Mouse (Mus musculus): ENCODE measurements around the gene Fam186b.

DNA sequence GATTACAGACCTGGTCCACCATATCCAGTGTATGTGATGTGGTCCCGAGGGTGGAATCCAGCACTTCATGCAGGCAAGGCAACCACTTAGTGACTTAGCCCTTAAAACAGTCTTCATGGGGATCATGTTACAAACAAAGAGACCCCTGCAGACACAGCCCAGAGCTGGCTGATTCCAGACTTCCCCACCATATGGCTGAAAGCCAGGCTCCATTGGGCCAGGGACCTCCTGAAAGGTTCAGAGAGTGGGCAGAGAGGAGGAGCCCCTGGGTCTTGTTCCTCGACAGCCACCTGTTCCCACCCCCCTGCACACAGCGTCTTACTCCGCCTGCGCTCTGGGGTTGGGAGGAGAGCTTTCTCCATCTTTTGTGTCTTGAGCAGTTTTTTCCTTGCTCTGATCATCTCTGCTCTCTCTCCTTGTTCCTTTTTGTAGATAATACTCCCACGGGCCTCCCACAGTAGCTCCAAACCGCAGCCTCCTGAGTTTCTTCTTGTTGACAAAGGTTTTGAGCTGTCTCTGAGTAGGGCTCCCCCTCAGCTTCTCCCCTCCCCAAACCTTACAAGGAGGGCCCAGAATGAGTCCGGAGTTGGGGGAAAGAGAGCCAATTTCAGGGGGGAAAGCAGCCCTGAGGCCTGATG is 74.3 kb downstream of the Fam186b start:
- TF ChIP-seq CTCF (IDR thresholded peaks at IDR 0.05; ENCODE audit: borderline replicate concordance, extremely low read depth, insufficient read depth, insufficient read length) (no peak), POLR2A (IDR thresholded peaks at IDR 0.05; ENCODE audit: borderline replicate concordance, extremely low read depth, insufficient read depth, insufficient read length, poor library complexity, severe bottlenecking) (no peak)
